Mouse (Mus musculus): Measurements from ENCODE around the gene Gm20721. TPM values are rescaled to one million over a fixed set of nuclear protein-coding genes. Genes with fewer than 3 reads are reported as not detected.

Gm20721 gene
- polyA plus RNA-seq, 1 experiment from 2014 or later, result 49.2 TPM

- H3K4me3 ChIP-seq (replicated peaks), result no peak overlapping the region
- H3K27ac ChIP-seq (replicated peaks), result no peak overlapping the region
- no peak for ATAC-seq (ENCODE audit: insufficient read depth)
- H3K9ac ChIP-seq, result no peak overlapping the region
- H3K4me1 ChIP-seq (replicated peaks), result peaks cover 3% of the 10 kb centered on the region; the same call in 1 of the 2 replicates
- WGBS (ENCODE audit: insufficient replicate concordance), result 66% methylated on average over 1 of the region's 1 CpGs
- H3K36me3 ChIP-seq (replicated peaks), result no peaks in the 10 kb centered on the region
- H3K4me2 ChIP-seq, result no peak overlapping the region
- H3K27me3 ChIP-seq, result peaks cover 11% of the 10 kb centered on the region
- no peaks in the 10 kb centered on the region for H3K9me3 ChIP-seq (replicated peaks)
These were observed 34.9 kb downstream of the Gm20721 start for GRCm38 (mm10) chr2:174311613-174312012.

DNA sequence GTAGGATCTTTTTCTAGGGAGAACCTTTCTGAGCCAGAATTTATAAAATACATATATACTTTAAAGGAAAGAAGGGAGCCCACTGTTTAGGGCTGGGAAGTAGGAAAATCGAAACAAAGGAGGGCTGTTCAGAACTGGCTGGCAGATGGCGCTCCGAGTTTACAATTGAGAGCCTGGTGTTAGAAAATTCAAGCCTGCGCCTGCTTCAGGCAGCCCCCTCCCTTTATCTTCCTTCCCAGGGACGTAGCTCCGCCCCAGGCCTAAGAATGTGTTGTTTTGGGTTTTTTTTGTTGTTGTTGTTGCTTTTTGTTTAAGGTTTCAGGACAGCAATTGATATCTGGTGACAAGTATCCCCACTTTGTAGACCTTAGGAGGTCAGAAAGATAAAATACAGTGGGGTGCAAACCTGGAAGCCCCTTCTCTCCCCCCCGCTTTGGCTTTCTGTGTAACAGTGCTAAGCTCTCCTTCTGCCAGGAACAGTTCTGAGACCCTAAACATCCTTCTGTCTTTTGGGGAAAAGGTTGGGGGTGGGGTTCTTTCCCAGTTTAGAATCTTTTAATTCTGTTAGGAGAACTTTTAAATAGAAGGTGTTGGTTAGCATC lies 35.5 kb downstream of the Gm20721 start:
- Histone ChIP-seq H3K27ac (replicated peaks) (no peak overlapping the region), H3K4me3 (replicated peaks) (no peak overlapping the region), H3K27me3 (peaks cover 11% of the 10 kb centered on the region), H3K9me3 (replicated peaks) (no peaks in the 10 kb centered on the region), H3K9ac (no peak overlapping the region), H3K36me3 (replicated peaks) (no peaks in the 10 kb centered on the region), H3K4me2 (no peak overlapping the region), H3K4me1 (replicated peaks) (peaks cover 3% of the 10 kb centered on the region; the same call in 1 of the 2 replicates)
- no peak for ATAC-seq (ENCODE audit: insufficient read depth)
- whole genome bisulfite sequencing (ENCODE audit: insufficient replicate concordance), result 13% methylated on average over 7 of the region's 7 CpGs

DNA sequence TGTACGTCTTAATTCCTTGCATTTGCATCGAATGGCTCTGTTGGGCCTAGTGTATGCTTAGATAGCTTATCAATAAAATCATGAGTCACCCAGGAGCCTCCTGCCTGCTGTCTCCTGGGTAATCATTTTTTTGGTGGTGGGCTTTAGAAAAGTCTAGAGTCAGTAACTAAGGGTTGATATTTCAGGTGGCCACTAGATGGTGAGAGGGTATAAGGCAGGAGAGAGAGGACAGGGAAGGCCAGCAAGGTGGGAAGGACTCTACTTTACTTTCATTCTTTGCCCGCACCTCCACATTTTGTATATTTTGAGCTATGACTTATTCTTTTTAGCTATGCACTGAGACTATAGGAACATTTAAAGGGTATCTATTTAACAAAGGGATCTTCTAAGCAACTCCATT lies 38.6 kb downstream of the Gm20721 start:
- no peak overlapping the region for H3K27ac ChIP-seq (replicated peaks)
- no peaks in the 10 kb centered on the region for H3K9me3 ChIP-seq (replicated peaks)
- 39% methylated on average over 3 of the region's 3 CpGs for WGBS (ENCODE audit: insufficient replicate concordance)
- H3K36me3 ChIP-seq (replicated peaks), result no peaks in the 10 kb centered on the region
- no peak for ATAC-seq (ENCODE audit: insufficient read depth)
- H3K9ac ChIP-seq, result no peak overlapping the region
- H3K4me3 ChIP-seq (replicated peaks), result no peak overlapping the region
- no peak overlapping the region for H3K4me2 ChIP-seq
- H3K4me1 ChIP-seq (replicated peaks), result peaks cover 3% of the 10 kb centered on the region; the same call in 1 of the 2 replicates
- H3K27me3 ChIP-seq, result peaks cover 11% of the 10 kb centered on the region

DNA sequence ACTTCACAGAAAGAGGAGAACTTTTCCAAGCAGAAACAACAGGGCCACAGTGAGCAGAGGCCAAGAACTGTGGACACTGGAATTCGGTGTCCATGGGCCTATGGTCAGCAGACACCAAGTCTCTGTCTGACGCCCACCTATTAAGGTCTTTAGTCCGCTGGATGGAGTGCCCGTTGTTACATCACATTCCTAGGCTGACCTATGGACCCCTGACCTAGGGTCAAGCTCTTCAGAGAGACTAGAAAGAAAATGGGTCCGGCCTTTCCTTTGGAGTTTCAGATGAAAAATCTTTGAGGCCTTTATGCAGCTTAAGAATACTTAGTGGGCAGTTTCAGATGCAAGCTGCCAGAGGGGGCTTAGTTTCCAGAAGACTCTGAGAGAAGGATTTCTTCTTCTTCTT lies 40.9 kb downstream of the Gm20721 start:
- Histone ChIP-seq H3K27ac (replicated peaks) (no peak overlapping the region), H3K36me3 (replicated peaks) (no peaks in the 10 kb centered on the region), H3K4me3 (replicated peaks) (no peak overlapping the region), H3K9ac (no peak overlapping the region), H3K9me3 (replicated peaks) (no peaks in the 10 kb centered on the region), H3K4me2 (no peak overlapping the region), H3K27me3 (peaks cover 26% of the 10 kb centered on the region), H3K4me1 (replicated peaks) (no peaks in the 10 kb centered on the region)
- ATAC-seq (ENCODE audit: insufficient read depth), result no peak
- WGBS (ENCODE audit: insufficient replicate concordance), result 51% methylated on average over 5 of the region's 5 CpGs

DNA sequence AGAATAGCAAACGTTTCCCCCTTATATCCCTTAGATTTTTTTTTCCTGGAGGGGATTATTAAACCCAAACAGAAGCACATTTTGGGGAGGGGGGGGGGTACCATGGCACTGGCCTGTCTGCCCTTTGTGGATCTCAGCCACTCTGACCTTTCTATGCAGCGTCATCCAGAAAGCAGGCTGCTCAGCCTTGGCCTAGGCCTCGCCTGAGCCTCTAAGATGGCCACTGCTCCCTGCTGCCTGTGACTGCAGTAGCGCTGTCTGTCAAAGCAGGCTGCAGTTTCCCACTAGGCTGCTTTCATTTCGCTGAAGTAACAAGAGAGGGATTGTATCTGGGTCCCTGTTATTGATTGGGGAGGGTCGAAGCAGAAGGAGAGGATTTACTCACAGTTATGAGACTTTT lies 44.0 kb downstream of the Gm20721 start:
- no peak overlapping the region for H3K9ac ChIP-seq
- no peak overlapping the region for H3K4me3 ChIP-seq (replicated peaks)
- H3K27ac ChIP-seq (replicated peaks), result no peak overlapping the region
- 61% methylated on average over 6 of the region's 6 CpGs for WGBS (ENCODE audit: insufficient replicate concordance)
- H3K9me3 ChIP-seq (replicated peaks), result peaks cover 10% of the 10 kb centered on the region
- no peaks in the 10 kb centered on the region for H3K36me3 ChIP-seq (replicated peaks)
- ATAC-seq (ENCODE audit: insufficient read depth), result no peak
- peaks cover 27% of the 10 kb centered on the region for H3K4me1 ChIP-seq (replicated peaks)
- H3K27me3 ChIP-seq, result peaks cover 45% of the 10 kb centered on the region
- no peak overlapping the region for H3K4me2 ChIP-seq

DNA sequence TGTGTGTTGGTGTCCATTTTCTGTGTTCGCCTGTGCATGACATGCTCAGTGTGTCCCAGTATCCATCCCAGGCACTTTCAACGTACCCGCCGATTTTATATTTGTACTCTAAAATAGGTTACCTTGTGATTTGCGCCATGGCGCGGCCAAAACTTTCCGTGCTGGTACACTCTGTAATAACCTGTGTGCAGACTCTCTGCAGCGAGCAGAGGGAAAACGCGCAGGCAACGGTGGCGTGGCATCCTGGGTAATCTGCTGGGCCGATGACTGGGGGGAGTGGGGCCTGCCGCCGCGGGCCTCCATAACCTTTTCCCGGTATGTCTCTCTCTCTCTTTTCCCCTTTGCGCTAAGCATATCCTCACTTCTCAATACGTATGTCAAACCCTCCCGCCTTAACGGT lies 45.8 kb downstream of the Gm20721 start:
- Histone ChIP-seq H3K4me1 (replicated peaks) (peaks cover 39% of the 10 kb centered on the region), H3K27me3 (peaks cover 53% of the 10 kb centered on the region), H3K36me3 (replicated peaks) (no peaks in the 10 kb centered on the region), H3K27ac (replicated peaks) (no peak overlapping the region), H3K9ac (no peak overlapping the region), H3K9me3 (replicated peaks) (peaks cover 18% of the 10 kb centered on the region), H3K4me3 (replicated peaks) (peak overlapping the region; percentile 21; the same call in 1 of the 2 replicates), H3K4me2 (peak overlapping the region; percentile 42)
- no peak for ATAC-seq (ENCODE audit: insufficient read depth)
- WGBS (ENCODE audit: insufficient replicate concordance), result 55% methylated on average over 22 of the region's 22 CpGs

- peaks cover 53% of the 10 kb centered on the region for H3K27me3 ChIP-seq
- peak overlapping the region; percentile 42 for H3K4me2 ChIP-seq
- ATAC-seq (ENCODE audit: insufficient read depth), result no peak
- H3K4me3 ChIP-seq (replicated peaks), result peak overlapping the region; percentile 21
- 53% methylated on average over 27 of the region's 27 CpGs for WGBS (ENCODE audit: insufficient replicate concordance)
- peaks cover 18% of the 10 kb centered on the region for H3K9me3 ChIP-seq (replicated peaks)
- H3K9ac ChIP-seq, result no peak overlapping the region
- H3K27ac ChIP-seq (replicated peaks), result no peak overlapping the region
- H3K36me3 ChIP-seq (replicated peaks), result no peaks in the 10 kb centered on the region
- peaks cover 39% of the 10 kb centered on the region for H3K4me1 ChIP-seq (replicated peaks)
These were observed 46.3 kb downstream of the Gm20721 start for GRCm38 (mm10) chr2:174300186-174300585.

GRCm38 (mm10) chr2:174299771-174300160 lies 46.7 kb downstream of the Gm20721 start:
- WGBS (ENCODE audit: insufficient replicate concordance), result 47% methylated on average over 34 of the region's 34 CpGs
- peaks cover 18% of the 10 kb centered on the region for H3K9me3 ChIP-seq (replicated peaks)
- H3K36me3 ChIP-seq (replicated peaks), result no peaks in the 10 kb centered on the region
- H3K27me3 ChIP-seq, result peaks cover 53% of the 10 kb centered on the region
- no peak for ATAC-seq (ENCODE audit: insufficient read depth)
- no peak overlapping the region for H3K9ac ChIP-seq
- H3K4me1 ChIP-seq (replicated peaks), result peaks cover 39% of the 10 kb centered on the region
- H3K27ac ChIP-seq (replicated peaks), result no peak overlapping the region
- peak overlapping the region; percentile 42 for H3K4me2 ChIP-seq
- peak overlapping the region; percentile 21 for H3K4me3 ChIP-seq (replicated peaks)

- 44% methylated on average over 48 of the region's 48 CpGs for WGBS (ENCODE audit: insufficient replicate concordance)
These were observed 47.3 kb downstream of the Gm20721 start for GRCm38 (mm10) chr2:174299091-174299770.

GRCm38 (mm10) chr2:174298471-174298870 lies 48.0 kb downstream of the Gm20721 start:
- H3K36me3 ChIP-seq (replicated peaks), result no peaks in the 10 kb centered on the region
- H3K27ac ChIP-seq (replicated peaks), result no peak overlapping the region
- no peak for ATAC-seq (ENCODE audit: insufficient read depth)
- peaks cover 18% of the 10 kb centered on the region for H3K9me3 ChIP-seq (replicated peaks)
- peaks cover 41% of the 10 kb centered on the region for H3K4me1 ChIP-seq (replicated peaks)
- 40% methylated on average over 33 of the region's 33 CpGs for WGBS (ENCODE audit: insufficient replicate concordance)
- H3K4me3 ChIP-seq (replicated peaks), result peak overlapping the region; percentile 21
- peaks cover 53% of the 10 kb centered on the region for H3K27me3 ChIP-seq
- peak overlapping the region; percentile 42 for H3K4me2 ChIP-seq
- H3K9ac ChIP-seq, result no peak overlapping the region

More at GRCm38 (mm10) chr2:174299091-174299770, 47.3 kb downstream of the Gm20721 start:
- H3K27me3 ChIP-seq, result peaks cover 53% of the 10 kb centered on the region
- H3K36me3 ChIP-seq (replicated peaks), result no peaks in the 10 kb centered on the region
- ATAC-seq (ENCODE audit: insufficient read depth), result no peak
- H3K4me1 ChIP-seq (replicated peaks), result peaks cover 39% of the 10 kb centered on the region
- H3K9me3 ChIP-seq (replicated peaks), result peaks cover 18% of the 10 kb centered on the region
- H3K9ac ChIP-seq, result no peak overlapping the region
- peak overlapping the region; percentile 42 for H3K4me2 ChIP-seq
- H3K4me3 ChIP-seq (replicated peaks), result peak overlapping the region; percentile 21
- no peak overlapping the region for H3K27ac ChIP-seq (replicated peaks)

- no peak for ATAC-seq (ENCODE audit: insufficient read depth)
- Histone ChIP-seq H3K27me3 (peaks cover 53% of the 10 kb centered on the region), H3K27ac (replicated peaks) (no peak overlapping the region), H3K9me3 (replicated peaks) (peaks cover 18% of the 10 kb centered on the region), H3K9ac (no peak overlapping the region), H3K4me2 (peak overlapping the region; percentile 78), H3K4me3 (replicated peaks) (peak overlapping the region; percentile 68), H3K36me3 (replicated peaks) (no peaks in the 10 kb centered on the region), H3K4me1 (replicated peaks) (peaks cover 45% of the 10 kb centered on the region)
- WGBS (ENCODE audit: insufficient replicate concordance), result 44% methylated on average over 19 of the region's 19 CpGs
These were observed 48.7 kb downstream of the Gm20721 start for GRCm38 (mm10) chr2:174297851-174298250.
